Mouse (Mus musculus) cerebellum, adult 9-11 months (tissue): ENCODE measurements around the gene Hist1h2an.
"Not testable (repeated sequence)": the region's sequence is repeated elsewhere in the genome, so short reads cannot be mapped to it uniquely, and the experiment has no call there.

Source experiments
- DNase-seq: peaks from one replicate; pipeline ENCODE4 v3.0.0; 2022

Hist1h2an gene

GRCm38 (mm10) chr13:21786899-21787629 lies at the start of gene Hist1h2an, which contains the start of gene Hist1h2bp:
Hist1h2an (minus strand) TSS chr13:21787218.
Hist1h2bp (plus strand) TSS chr13:21787461.
- DNase-seq: peak; percentile 95

GRCm38 (mm10) chr13:21833461-21833860 lies 46.4 kb upstream of the Hist1h2an start, which contains the start of the genes Hist1h2ap and Hist1h2br:
Hist1h2ap (minus strand) TSS chr13:21833507.
Hist1h2br (plus strand) TSS chr13:21833743.
- not testable (repeated sequence) for DNase-seq

- peak; percentile 37 for DNase-seq
Observed at GRCm38 (mm10) chr13:21831418-21832394, 44.7 kb upstream of the Hist1h2an start, which contains the start of gene Hist1h4n. Hist1h4n (minus strand) TSS chr13:21832196.

GRCm38 (mm10) chr13:21830344-21830743 lies 43.3 kb upstream of the Hist1h2an start:
- no peak for DNase-seq

- no peak for DNase-seq
Observed at GRCm38 (mm10) chr13:21828511-21828910, 41.5 kb upstream of the Hist1h2an start.

GRCm38 (mm10) chr13:21820082-21820890 lies 33.3 kb upstream of the Hist1h2an start:
- not testable (repeated sequence) for DNase-seq

- DNase-seq: not testable (repeated sequence)
Observed at GRCm38 (mm10) chr13:21812092-21812491, 25.1 kb upstream of the Hist1h2an start.

GRCm38 (mm10) chr13:21811539-21811938 lies 24.5 kb upstream of the Hist1h2an start, which contains the start of gene Hist1h4m:
Hist1h4m (plus strand) TSS chr13:21811746.
- DNase-seq: peak; percentile 26

- not testable (repeated sequence) for DNase-seq
Observed at GRCm38 (mm10) chr13:21811074-21811473, 24.1 kb upstream of the Hist1h2an start.

- DNase-seq: not testable (repeated sequence)
Observed at GRCm38 (mm10) chr13:21810073-21810472, 23.1 kb upstream of the Hist1h2an start, which contains the start of the genes Hist1h2bq and Hist1h2ao. Hist1h2bq (minus strand) TSS chr13:21810197. Hist1h2ao (plus strand) TSS chr13:21810465.

- DNase-seq: not testable (repeated sequence)
Observed at GRCm38 (mm10) chr13:21803058-21803457, 16.0 kb upstream of the Hist1h2an start.

GRCm38 (mm10) chr13:21797163-21797562 lies 10.1 kb upstream of the Hist1h2an start:
- DNase-seq: not testable (repeated sequence)

- DNase-seq: no peak
Observed at GRCm38 (mm10) chr13:21795584-21795983, 8.6 kb upstream of the Hist1h2an start.

GRCm38 (mm10) chr13:21790601-21791283 lies 3.7 kb upstream of the Hist1h2an start:
- DNase-seq: no peak

- no peak for DNase-seq
Observed at GRCm38 (mm10) chr13:21789925-21790324, 2.9 kb upstream of the Hist1h2an start.

- DNase-seq: no peak
Observed at GRCm38 (mm10) chr13:21787760-21788593, 959 bp upstream of the Hist1h2an start.

GRCm38 (mm10) chr13:21786189-21786898 lies 674 bp downstream of the Hist1h2an start:
- no peak for DNase-seq

- no peak for DNase-seq
Observed at GRCm38 (mm10) chr13:21784311-21784710, 2.7 kb downstream of the Hist1h2an start.

GRCm38 (mm10) chr13:21783734-21784161 lies 3.3 kb downstream of the Hist1h2an start:
- DNase-seq: peak; percentile 34

GRCm38 (mm10) chr13:21783255-21783617 lies 3.8 kb downstream of the Hist1h2an start, which contains the start of gene Hist1h3i:
Hist1h3i (minus strand) TSS chr13:21783370.
- peak; percentile 75 for DNase-seq
